Mouse (Mus musculus) ES-E14 (cell line): ENCODE data around the gene Snx5.

Experiments used
- CHD2 ChIP-seq: IDR thresholded peaks from 2 replicates; pipeline ENCODE4 v1.6.1; 2014; ENCODE audit warnings: mild to moderate bottlenecking, low read depth, low read length, inconsistent platforms
- HCFC1 ChIP-seq: IDR thresholded peaks from 2 replicates; pipeline ENCODE4 v1.6.1; 2012; ENCODE audit warnings: low read length, inconsistent platforms, borderline replicate concordance; ENCODE audit not compliant: insufficient read depth
- MAFK ChIP-seq: IDR thresholded peaks from 2 replicates; pipeline ENCODE4 v1.6.1; 2014; ENCODE audit warnings: mild to moderate bottlenecking, low read depth, low read length, inconsistent platforms; ENCODE audit not compliant: insufficient read depth
- ZC3H11A ChIP-seq: IDR thresholded peaks from 2 replicates; pipeline ENCODE4 v1.6.1; 2012; ENCODE audit warnings: low read depth, mild to moderate bottlenecking, inconsistent platforms, low read length, borderline replicate concordance
- ZNF384 ChIP-seq: IDR thresholded peaks from 2 replicates; pipeline ENCODE4 v1.6.1; 2012; ENCODE audit warnings: low read depth, low read length, inconsistent platforms

DNA sequence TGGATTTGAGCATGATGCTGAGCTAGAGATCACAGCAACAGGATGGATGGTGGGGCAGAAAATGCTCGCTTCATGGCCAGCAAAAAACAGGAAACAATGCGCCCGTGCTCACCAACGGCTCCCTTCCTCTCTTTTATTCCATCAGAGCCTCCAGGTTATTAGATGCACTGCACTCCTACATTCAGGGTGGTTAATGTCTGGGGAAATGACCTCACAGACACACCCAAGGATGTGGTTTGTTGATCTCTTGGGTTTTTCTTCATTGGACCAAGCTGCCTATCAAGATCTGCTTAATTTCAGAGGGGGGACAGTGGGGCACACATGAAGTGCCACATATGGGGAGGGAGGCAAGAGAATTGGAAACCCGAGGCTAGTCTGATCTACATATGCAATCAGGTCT lies 39.6 kb downstream of the Snx5 start:
- TF ChIP-seq CHD2 (no peak), MAFK (no peak), ZNF384 (no peak), ZC3H11A (no peak), HCFC1 (no peak)
